Mouse (Mus musculus) forebrain, embryonic 15.5 days (tissue): ENCODE data around the gene Pdgfc. TPM values are rescaled to one million over a fixed set of nuclear protein-coding genes. Genes with fewer than 3 reads are reported as not detected.

Experiments used
- ATAC-seq: fragments of 200-750 bp; cut with Nextera tagmentation; replicated peaks from 2 replicates; pipeline ENCODE4 v1.8.0; 2017; ENCODE audit warnings: mild to moderate bottlenecking, moderate TSS enrichment, moderate library complexity
- H3K27ac ChIP-seq: fragments of 300-500 bp; sonication (generic); replicated peaks from 2 replicates; pipeline ENCODE4 v1.5.1; 2015; ENCODE audit warnings: mild to moderate bottlenecking, inconsistent platforms
- H3K27me3 ChIP-seq: fragments of 300-500 bp; sonication (generic); 2 replicates; pipeline ENCODE4 v1.6.1; 2015; ENCODE audit warnings: inconsistent platforms
- H3K36me3 ChIP-seq: fragments of 300-500 bp; sonication (generic); 2 replicates; pipeline ENCODE4 v1.6.1; 2015; ENCODE audit warnings: mild to moderate bottlenecking, inconsistent platforms
- H3K4me1 ChIP-seq: fragments of 300-500 bp; sonication (generic); 2 replicates; pipeline ENCODE4 v1.6.1; 2015; ENCODE audit warnings: inconsistent platforms
- H3K4me2 ChIP-seq: fragments of 300-500 bp; sonication (generic); replicated peaks from 2 replicates; pipeline ENCODE4 v1.6.1; 2015; ENCODE audit warnings: mild to moderate bottlenecking, inconsistent platforms
- H3K4me3 ChIP-seq: fragments of 300-500 bp; sonication (generic); 2 replicates; pipeline ENCODE4 v1.5.1; 2015; ENCODE audit warnings: mild to moderate bottlenecking, inconsistent platforms
- H3K9ac ChIP-seq: fragments of 300-500 bp; sonication (generic); replicated peaks from 2 replicates; pipeline ENCODE4 v1.6.1; 2015; ENCODE audit warnings: mild to moderate bottlenecking, inconsistent platforms
- H3K9me3 ChIP-seq: fragments of 300-500 bp; sonication (generic); 2 replicates; pipeline ENCODE4 v1.6.1; 2016; ENCODE audit warnings: inconsistent platforms
- WGBS: fragments of 180-500 bp; shearing (Covaris S2); methylation state at CpG from one replicate; pipeline ENCODE4 v1.1.7; 2015; ENCODE audit warnings: mixed read lengths; 5-methylcytosine and 5-hydroxymethylcytosine counted together
- polyA plus RNA-seq: library from polyadenylated mRNA; unstranded; fragments of >200 nt; fragmentation: Nextera tagmentation; extraction: Ambion mirVana; gene quantifications from 2 replicates; pipeline ENCODE4 v1.2.1, GENCODE M21; 2015

The Pdgfc gene
- polyA plus RNA-seq, 1 experiment from 2014 or later: 6.8 TPM

- no peak for ATAC-seq
- 64% methylated on average over 2 of the region's 2 CpGs for WGBS
Observed at GRCm38 (mm10) chr3:81030311-81030710, 5.9 kb upstream of the Pdgfc start.

GRCm38 (mm10) chr3:81032014-81032413 lies 4.2 kb upstream of the Pdgfc start:
- no peaks in the 10 kb centered on the region for H3K27me3 ChIP-seq
- H3K4me3 ChIP-seq: no peak overlapping the region
- no peak overlapping the region for H3K27ac ChIP-seq
- H3K4me2 ChIP-seq: no peak overlapping the region
- no peaks in the 10 kb centered on the region for H3K36me3 ChIP-seq
- H3K9ac ChIP-seq: no peak overlapping the region
- H3K4me1 ChIP-seq: peaks cover 5% of the 10 kb centered on the region
- no peak for ATAC-seq
- H3K9me3 ChIP-seq: no peaks in the 10 kb centered on the region
- 82% methylated on average over 4 of the region's 4 CpGs for WGBS

More at GRCm38 (mm10) chr3:81030311-81030710, 5.9 kb upstream of the Pdgfc start:
- no peak overlapping the region for H3K4me2 ChIP-seq
- no peak overlapping the region for H3K27ac ChIP-seq
- no peaks in the 10 kb centered on the region for H3K27me3 ChIP-seq
- peaks cover 5% of the 10 kb centered on the region for H3K4me1 ChIP-seq
- H3K9ac ChIP-seq: no peak overlapping the region
- H3K9me3 ChIP-seq: no peaks in the 10 kb centered on the region
- H3K36me3 ChIP-seq: no peaks in the 10 kb centered on the region
- no peak overlapping the region for H3K4me3 ChIP-seq

GRCm38 (mm10) chr3:81034336-81035102 lies 1.7 kb upstream of the Pdgfc start:
- H3K4me3 ChIP-seq: no peak overlapping the region
- H3K4me1 ChIP-seq: peaks cover 22% of the 10 kb centered on the region
- 58% methylated on average over 6 of the region's 6 CpGs for WGBS
- H3K27me3 ChIP-seq: no peaks in the 10 kb centered on the region
- no peak for ATAC-seq
- H3K9ac ChIP-seq: no peak overlapping the region
- H3K36me3 ChIP-seq: no peaks in the 10 kb centered on the region
- H3K4me2 ChIP-seq: no peak overlapping the region
- no peak overlapping the region for H3K27ac ChIP-seq
- H3K9me3 ChIP-seq: no peaks in the 10 kb centered on the region

- Histone ChIP-seq H3K9me3 (no peaks in the 10 kb centered on the region), H3K27me3 (no peaks in the 10 kb centered on the region), H3K4me1 (peaks cover 22% of the 10 kb centered on the region), H3K9ac (peak overlapping the region; percentile 79), H3K36me3 (no peaks in the 10 kb centered on the region), H3K4me3 (peak overlapping the region; percentile 96), H3K4me2 (peak overlapping the region; percentile 63), H3K27ac (peak overlapping the region; percentile 87)
- peak; percentile 93 for ATAC-seq
- WGBS: under 1% methylated on average over 65 of the region's 68 CpGs
Observed at GRCm38 (mm10) chr3:81036554-81037311, 517 bp downstream of the Pdgfc start.

- Histone ChIP-seq H3K4me1 (peaks cover 22% of the 10 kb centered on the region), H3K9me3 (no peaks in the 10 kb centered on the region), H3K4me3 (peak overlapping the region; percentile 96), H3K27ac (peak overlapping the region; percentile 87), H3K27me3 (no peaks in the 10 kb centered on the region), H3K4me2 (peak overlapping the region; percentile 63), H3K9ac (peak overlapping the region; percentile 79), H3K36me3 (no peaks in the 10 kb centered on the region)
- ATAC-seq: peak; percentile 71
- under 1% methylated on average over 34 of the region's 34 CpGs for WGBS
Observed at GRCm38 (mm10) chr3:81037312-81037859, 1.2 kb downstream of the Pdgfc start.

- ATAC-seq: no peak
- H3K4me2 ChIP-seq: no peak overlapping the region
Observed at GRCm38 (mm10) chr3:81039131-81039653, 3.0 kb downstream of the Pdgfc start.

GRCm38 (mm10) chr3:81044653-81045343 lies 8.6 kb downstream of the Pdgfc start:
- Histone ChIP-seq H3K9me3 (no peaks in the 10 kb centered on the region), H3K4me1 (peaks cover 19% of the 10 kb centered on the region), H3K36me3 (no peaks in the 10 kb centered on the region), H3K27ac (no peak overlapping the region; the same call in 1 of the 2 replicates), H3K9ac (no peak overlapping the region), H3K27me3 (no peaks in the 10 kb centered on the region), H3K4me3 (no peak overlapping the region), H3K4me2 (no peak overlapping the region)
- peak; percentile 89 for ATAC-seq
- WGBS: 40% methylated on average over 2 of the region's 2 CpGs

More at GRCm38 (mm10) chr3:81039131-81039653, 3.0 kb downstream of the Pdgfc start:
- no peak overlapping the region for H3K27ac ChIP-seq
- H3K4me1 ChIP-seq: peaks cover 24% of the 10 kb centered on the region
- H3K27me3 ChIP-seq: no peaks in the 10 kb centered on the region
- H3K9me3 ChIP-seq: no peaks in the 10 kb centered on the region
- H3K9ac ChIP-seq: no peak overlapping the region
- H3K4me3 ChIP-seq: no peak overlapping the region
- WGBS: 54% methylated on average over 2 of the region's 2 CpGs
- no peaks in the 10 kb centered on the region for H3K36me3 ChIP-seq

- Histone ChIP-seq H3K9ac (no peak overlapping the region), H3K4me2 (no peak overlapping the region), H3K36me3 (no peaks in the 10 kb centered on the region), H3K9me3 (no peaks in the 10 kb centered on the region), H3K4me1 (peaks cover 19% of the 10 kb centered on the region), H3K4me3 (no peak overlapping the region), H3K27me3 (no peaks in the 10 kb centered on the region), H3K27ac (no peak overlapping the region)
- 34% methylated on average over 5 of the region's 5 CpGs for WGBS
- ATAC-seq: peak; percentile 71
Observed at GRCm38 (mm10) chr3:81045344-81046050, 9.3 kb downstream of the Pdgfc start.

- Histone ChIP-seq H3K4me3 (no peak overlapping the region), H3K27me3 (no peaks in the 10 kb centered on the region), H3K9me3 (no peaks in the 10 kb centered on the region), H3K9ac (no peak overlapping the region), H3K4me2 (no peak overlapping the region), H3K4me1 (peaks cover 19% of the 10 kb centered on the region), H3K36me3 (no peaks in the 10 kb centered on the region), H3K27ac (no peak overlapping the region)
- 61% methylated on average over 10 of the region's 10 CpGs for WGBS
- no peak for ATAC-seq
Observed at GRCm38 (mm10) chr3:81046652-81047607, 10.7 kb downstream of the Pdgfc start.

- H3K9ac ChIP-seq: no peak overlapping the region
- H3K27me3 ChIP-seq: no peaks in the 10 kb centered on the region
- no peak for ATAC-seq
Observed at GRCm38 (mm10) chr3:81051522-81051921, 15.3 kb downstream of the Pdgfc start.

More at GRCm38 (mm10) chr3:81051522-81051921, 15.3 kb downstream of the Pdgfc start:
- no peaks in the 10 kb centered on the region for H3K36me3 ChIP-seq
- H3K4me3 ChIP-seq: no peak overlapping the region
- no peak overlapping the region for H3K27ac ChIP-seq
- H3K4me2 ChIP-seq: no peak overlapping the region
- H3K9me3 ChIP-seq: no peaks in the 10 kb centered on the region
- no peaks in the 10 kb centered on the region for H3K4me1 ChIP-seq
